Mouse (Mus musculus) heart, embryonic 11.5 days (tissue): ENCODE data around the gene Natd1. TPM values are rescaled to one million over a fixed set of nuclear protein-coding genes. Genes with fewer than 3 reads are reported as not detected.
A peak's percentile ranks its signal among the peaks of the same experiment; 100 is the strongest.
"Not testable (repeated sequence)": the region's sequence is repeated elsewhere in the genome, so short reads cannot be mapped to it uniquely, and the experiment has no call there.

Source experiments
- ATAC-seq: fragments of 200-750 bp; cut with Nextera tagmentation; replicated peaks from 2 replicates; pipeline ENCODE4 v1.8.0; 2017; ENCODE audit warnings: moderate library complexity; ENCODE audit not compliant: insufficient number of reproducible peaks, low FRiP score, low TSS enrichment
- H3K27ac ChIP-seq: fragments of 300-500 bp; sonication (generic); 2 replicates; pipeline ENCODE4 v1.5.1; 2014; ENCODE audit warnings: mild to moderate bottlenecking, low read depth, low read length
- H3K27me3 ChIP-seq: fragments of 300-500 bp; sonication (generic); 2 replicates; pipeline ENCODE4 v1.6.1; 2014; ENCODE audit warnings: mild to moderate bottlenecking, low read length, mixed read lengths; ENCODE audit not compliant: control insufficient read depth, insufficient read depth
- H3K36me3 ChIP-seq: fragments of 300-500 bp; sonication (generic); 2 replicates; pipeline ENCODE4 v1.6.1; 2014; ENCODE audit warnings: mild to moderate bottlenecking, low read length, moderate library complexity, mixed read lengths; ENCODE audit not compliant: control insufficient read depth, insufficient read depth
- H3K4me1 ChIP-seq: fragments of 300-500 bp; sonication (generic); 2 replicates; pipeline ENCODE4 v1.6.1; 2014; ENCODE audit warnings: low read length; ENCODE audit not compliant: control insufficient read depth, insufficient read depth
- H3K4me2 ChIP-seq: fragments of 300-500 bp; sonication (generic); 2 replicates; pipeline ENCODE4 v1.6.1; 2014; ENCODE audit warnings: mild to moderate bottlenecking, moderate library complexity
- H3K4me3 ChIP-seq: fragments of 300-500 bp; sonication (generic); 2 replicates; pipeline ENCODE4 v1.5.1; 2014; ENCODE audit warnings: low read depth, low read length
- H3K9ac ChIP-seq: fragments of 300-500 bp; sonication (generic); 2 replicates; pipeline ENCODE4 v1.6.1; 2014; ENCODE audit warnings: mild to moderate bottlenecking, low read depth, low read length, moderate library complexity
- H3K9me3 ChIP-seq: fragments of 300-500 bp; sonication (generic); replicated peaks from 2 replicates; pipeline ENCODE4 v1.6.1; 2016; ENCODE audit warnings: low read length; ENCODE audit not compliant: control insufficient read depth
- WGBS: fragments of 180-500 bp; shearing (Covaris S2); extraction: QIAGEN DNeasy Blood & Tissue Kit; methylation state at CpG from one replicate; pipeline ENCODE4 v1.1.7; 2014; ENCODE audit not compliant: insufficient replicate concordance; 5-methylcytosine and 5-hydroxymethylcytosine counted together
- polyA plus RNA-seq: library from polyadenylated mRNA; unstranded; fragments of >200 nt; fragmentation: Nextera tagmentation; extraction: Ambion mirVana; gene quantifications from 2 replicates; pipeline ENCODE4 v1.2.1, GENCODE M21; 2014

Natd1 gene
- polyA plus RNA-seq, 1 experiment from 2014 or later: 20.2 TPM

DNA sequence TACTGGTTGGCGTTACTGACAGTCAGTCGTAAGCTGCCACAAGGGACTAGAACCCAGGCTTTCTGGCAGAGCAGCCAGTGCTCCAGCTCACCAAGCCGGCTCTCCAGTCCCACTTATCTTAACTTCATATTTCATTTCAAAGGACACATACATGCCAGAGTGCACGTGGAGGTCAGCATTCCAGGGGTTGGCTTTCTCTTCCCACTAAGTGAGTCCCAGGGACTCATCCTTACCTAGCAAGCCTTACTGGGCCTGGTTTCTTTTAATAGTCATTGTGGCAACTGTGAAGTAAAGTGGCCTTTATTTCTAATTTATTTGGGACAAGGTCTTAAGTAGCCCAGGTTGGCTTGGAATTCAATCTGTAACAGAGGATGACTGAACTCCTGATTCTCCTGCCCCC, 43.1 kb downstream of the Natd1 start:
- peak overlapping the region; percentile 34 for H3K4me2 ChIP-seq
- no peaks in the 10 kb centered on the region; the same call in 1 of the 2 replicates for H3K36me3 ChIP-seq
- H3K9me3 ChIP-seq: no peaks in the 10 kb centered on the region
- no peak overlapping the region for H3K27ac ChIP-seq
- H3K27me3 ChIP-seq: no peaks in the 10 kb centered on the region
- no peak overlapping the region for H3K4me3 ChIP-seq
- 57% methylated on average over 4 of the region's 4 CpGs for WGBS
- H3K9ac ChIP-seq: no peak overlapping the region
- peaks cover 65% of the 10 kb centered on the region for H3K4me1 ChIP-seq
- no peak for ATAC-seq

DNA sequence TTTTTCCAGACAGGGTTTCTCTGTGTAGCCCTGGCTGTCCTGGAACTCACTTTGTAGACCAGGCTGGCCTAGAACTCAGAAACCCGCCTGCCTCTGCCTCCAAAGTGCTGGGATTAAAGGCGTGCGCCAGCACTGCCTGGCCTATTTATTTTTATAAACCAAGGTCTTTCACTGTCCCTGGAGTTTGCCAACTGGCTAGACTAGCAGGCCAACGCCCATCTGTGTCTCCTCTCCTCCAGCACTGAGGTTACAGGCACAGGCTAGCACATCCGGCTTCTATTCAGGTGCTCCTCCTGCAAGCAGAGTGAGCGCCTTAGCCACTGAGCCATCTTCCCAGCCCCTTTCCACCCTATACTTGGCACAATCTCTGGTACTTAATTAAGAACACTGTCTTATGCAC, 45.1 kb downstream of the Natd1 start:
- peaks cover 51% of the 10 kb centered on the region for H3K4me1 ChIP-seq
- H3K9me3 ChIP-seq, H3K4me2 ChIP-seq, ATAC-seq, H3K36me3 ChIP-seq, H3K9ac ChIP-seq, H3K27me3 ChIP-seq, H3K4me3 ChIP-seq, H3K27ac ChIP-seq: not testable (repeated sequence)
- 96% methylated on average over 6 of the region's 6 CpGs for WGBS

DNA sequence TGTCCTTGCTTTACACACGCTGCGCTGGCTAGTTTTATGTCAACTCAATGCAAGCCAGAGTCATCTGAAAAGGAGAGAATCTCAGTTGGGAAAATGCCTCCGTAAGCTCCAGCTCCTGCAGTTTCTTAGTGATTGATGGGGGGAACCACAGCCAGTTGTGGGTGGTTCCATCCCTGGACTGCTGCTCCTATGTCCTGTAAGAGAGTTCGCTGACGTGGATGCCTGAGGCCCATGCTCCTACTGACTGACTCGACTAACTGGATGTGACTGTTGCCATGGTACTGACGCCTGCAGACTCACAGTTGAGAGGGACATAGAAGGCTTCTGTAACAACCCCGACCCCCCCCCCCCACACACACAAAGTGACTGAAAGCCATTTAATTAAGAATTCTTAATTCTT, 46.6 kb downstream of the Natd1 start:
- Histone ChIP-seq H3K9me3 (no peaks in the 10 kb centered on the region), H3K4me2 (no peak overlapping the region), H3K4me1 (peaks cover 52% of the 10 kb centered on the region), H3K27ac (no peak overlapping the region), H3K9ac (no peak overlapping the region), H3K4me3 (no peak overlapping the region), H3K27me3 (no peaks in the 10 kb centered on the region), H3K36me3 (peaks cover 18% of the 10 kb centered on the region)
- WGBS: 72% methylated on average over 8 of the region's 8 CpGs
- ATAC-seq: no peak

DNA sequence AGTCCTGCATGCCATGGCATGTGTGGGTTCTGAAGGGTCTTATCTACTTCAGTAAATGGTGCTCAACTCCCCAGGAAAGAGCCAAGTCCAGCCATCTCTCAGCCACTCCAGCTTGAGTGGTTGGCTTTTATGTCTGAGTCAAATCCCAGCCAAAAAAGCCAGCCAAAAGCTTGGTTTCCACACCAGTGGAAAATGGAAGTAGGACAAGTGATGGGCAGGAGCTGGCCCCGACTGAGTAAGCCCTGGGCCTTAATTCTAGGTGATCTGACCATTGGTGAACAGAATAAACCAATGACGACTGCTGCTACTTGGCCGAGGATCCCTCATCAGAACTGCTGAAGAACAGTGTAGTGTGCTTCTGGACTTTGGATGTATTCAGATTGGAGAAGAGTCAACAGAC, 47.1 kb downstream of the Natd1 start:
- Histone ChIP-seq H3K4me2 (no peak overlapping the region), H3K4me3 (no peak overlapping the region), H3K4me1 (peaks cover 48% of the 10 kb centered on the region), H3K27ac (no peak overlapping the region), H3K27me3 (no peaks in the 10 kb centered on the region), H3K9me3 (no peaks in the 10 kb centered on the region), H3K9ac (no peak overlapping the region), H3K36me3 (peaks cover 20% of the 10 kb centered on the region)
- WGBS: 83% methylated on average over 3 of the region's 3 CpGs
- ATAC-seq: no peak

DNA sequence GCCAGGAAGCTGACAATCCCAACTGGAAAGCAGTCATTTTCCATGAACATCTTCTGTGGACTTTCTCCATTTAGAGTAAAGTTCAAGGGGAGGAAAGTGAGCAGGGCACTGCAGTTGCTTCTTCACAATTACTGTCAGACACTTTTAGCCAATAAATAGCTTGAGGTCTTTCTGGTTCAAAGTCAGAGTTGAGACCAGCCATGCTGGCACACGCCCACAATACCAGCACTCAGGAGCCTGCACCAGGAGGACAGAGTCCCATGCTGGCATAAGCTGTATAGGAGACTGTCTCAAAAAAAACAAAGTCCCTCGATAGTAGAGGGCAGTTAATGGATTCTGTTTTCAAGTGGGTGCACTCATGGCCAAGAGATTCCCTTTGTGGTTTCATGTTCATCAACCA, 48.5 kb downstream of the Natd1 start:
- H3K36me3 ChIP-seq: peaks cover 25% of the 10 kb centered on the region
- no peak overlapping the region for H3K27ac ChIP-seq
- H3K9me3 ChIP-seq: no peaks in the 10 kb centered on the region
- H3K4me2 ChIP-seq: no peak overlapping the region
- H3K9ac ChIP-seq: no peak overlapping the region
- 75% methylated on average over 2 of the region's 2 CpGs for WGBS
- H3K4me3 ChIP-seq: no peak overlapping the region
- peaks cover 37% of the 10 kb centered on the region for H3K4me1 ChIP-seq
- no peaks in the 10 kb centered on the region for H3K27me3 ChIP-seq
- ATAC-seq: no peak

DNA sequence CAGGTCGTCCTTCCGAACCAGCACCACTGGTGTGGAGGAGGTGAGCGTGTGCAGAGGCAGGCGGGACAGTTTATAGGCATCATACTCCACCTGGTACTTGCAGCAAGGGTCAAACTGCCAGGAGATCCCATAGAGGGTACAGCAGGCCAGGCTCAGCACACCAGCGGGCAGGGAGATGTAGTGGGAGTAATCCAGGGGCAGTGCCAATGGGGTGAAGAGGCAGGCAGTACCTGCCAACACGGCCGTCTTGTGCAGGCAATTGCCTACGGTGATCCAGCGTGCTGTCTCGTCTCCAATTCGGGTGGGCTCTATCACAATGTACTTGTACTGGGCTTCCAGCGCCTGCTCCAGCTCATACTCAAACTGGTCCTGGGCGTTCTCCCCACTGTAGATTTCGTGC, 49.6 kb downstream of the Natd1 start:
- ATAC-seq: no peak
- peaks cover 35% of the 10 kb centered on the region for H3K4me1 ChIP-seq
- H3K4me3 ChIP-seq: no peak overlapping the region
- no peak overlapping the region for H3K9ac ChIP-seq
- no peak overlapping the region for H3K4me2 ChIP-seq
- peaks cover 25% of the 10 kb centered on the region for H3K36me3 ChIP-seq
- no peak overlapping the region for H3K27ac ChIP-seq
- 90% methylated on average over 14 of the region's 14 CpGs for WGBS
- H3K27me3 ChIP-seq: no peaks in the 10 kb centered on the region
- H3K9me3 ChIP-seq: no peaks in the 10 kb centered on the region

DNA sequence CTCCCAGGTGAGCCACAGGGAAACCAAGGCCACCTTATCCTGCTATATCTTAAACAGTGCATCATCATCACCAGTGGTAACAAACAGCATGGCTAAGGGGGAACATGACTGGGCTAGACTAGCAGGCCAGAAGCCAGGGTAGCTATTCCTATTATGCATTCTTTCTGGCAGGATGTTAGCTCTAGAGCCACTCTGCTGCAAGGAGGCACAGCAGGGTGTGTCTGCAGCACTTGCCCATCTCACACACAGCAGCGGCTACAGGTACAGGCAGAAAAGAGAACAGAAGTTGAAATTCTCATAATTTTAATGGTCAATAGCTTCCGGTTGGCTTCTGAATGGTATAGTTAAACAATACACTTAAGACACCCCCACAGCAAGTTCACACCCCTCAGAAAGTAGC, 50.4 kb downstream of the Natd1 start:
- Histone ChIP-seq H3K9me3 (no peaks in the 10 kb centered on the region), H3K36me3 (peaks cover 25% of the 10 kb centered on the region), H3K9ac (no peak overlapping the region), H3K4me3 (no peak overlapping the region), H3K4me1 (peaks cover 35% of the 10 kb centered on the region), H3K27me3 (no peaks in the 10 kb centered on the region), H3K4me2 (no peak overlapping the region), H3K27ac (peak overlapping the region; percentile 50; the same call in 1 of the 2 replicates)
- no peak for ATAC-seq
- 89% methylated on average over 2 of the region's 2 CpGs for WGBS

DNA sequence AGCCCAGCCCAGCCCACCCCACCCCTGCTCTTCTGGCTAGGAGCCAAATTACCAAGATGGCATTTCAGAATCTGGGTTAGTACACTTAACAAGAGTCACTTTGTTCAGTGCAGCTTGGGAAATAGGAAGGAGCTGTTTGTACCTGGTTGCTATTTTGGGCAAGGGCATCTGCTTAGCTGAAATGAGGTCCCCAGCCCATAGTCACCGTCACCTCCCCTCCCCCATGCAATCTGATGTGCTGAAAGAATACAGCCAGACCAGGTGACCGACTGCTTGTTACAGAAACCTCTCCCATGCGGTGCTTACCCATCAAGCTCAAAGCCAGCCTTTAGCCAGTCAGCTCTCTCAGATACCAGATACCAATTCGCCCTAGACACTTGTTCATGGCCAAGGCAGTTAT, 51.4 kb downstream of the Natd1 start:
- no peak for ATAC-seq
- H3K27ac ChIP-seq: no peak overlapping the region
- H3K4me2 ChIP-seq: no peak overlapping the region

DNA sequence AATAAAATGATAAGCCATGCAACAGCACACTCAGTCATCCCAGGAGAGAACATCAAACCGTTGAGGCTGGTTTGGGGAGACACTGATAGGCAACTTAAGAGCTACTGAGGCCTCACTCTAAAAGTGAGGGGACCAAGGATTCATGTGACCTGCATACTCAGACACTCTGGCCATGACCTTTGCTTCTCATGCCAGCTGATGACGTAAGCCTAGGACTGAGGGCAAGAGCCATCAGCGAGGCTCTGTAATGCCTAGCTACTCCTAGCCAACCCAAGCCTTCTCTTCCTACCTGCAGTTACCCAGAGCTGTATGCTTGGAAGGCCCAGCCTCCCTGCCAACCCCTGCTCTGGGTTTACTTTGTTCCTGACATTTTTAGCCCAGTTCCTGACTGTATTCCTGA, 52.6 kb downstream of the Natd1 start:
- Histone ChIP-seq H3K9ac (no peak overlapping the region), H3K9me3 (no peaks in the 10 kb centered on the region), H3K4me3 (no peak overlapping the region), H3K27ac (no peak overlapping the region), H3K36me3 (peaks cover 26% of the 10 kb centered on the region), H3K27me3 (no peaks in the 10 kb centered on the region), H3K4me2 (no peak overlapping the region), H3K4me1 (peaks cover 26% of the 10 kb centered on the region)
- WGBS: 86% methylated on average over 3 of the region's 3 CpGs
- no peak for ATAC-seq

More for the DNA sequence above, 51.4 kb downstream of the Natd1 start:
- Histone ChIP-seq H3K9me3 (no peaks in the 10 kb centered on the region), H3K4me1 (peaks cover 35% of the 10 kb centered on the region), H3K9ac (no peak overlapping the region), H3K27me3 (no peaks in the 10 kb centered on the region), H3K4me3 (no peak overlapping the region), H3K36me3 (peaks cover 25% of the 10 kb centered on the region)
- WGBS: 48% methylated on average over 4 of the region's 4 CpGs
